Mouse (Mus musculus): Measurements from ENCODE around the gene Mxd1. TPM values are rescaled to one million over a fixed set of nuclear protein-coding genes. Genes with fewer than 3 reads are reported as not detected.

The Mxd1 gene
- total RNA-seq, 4 experiments from 2014 or later, result 8.5 to 14.1 (median 10.5) TPM

GRCm38 (mm10) chr6:86599197-86599596 lies 69.8 kb downstream of the Mxd1 start:
- DNase-seq, result peak; percentile 67

- DNase-seq, result no peak
These were observed 70.2 kb downstream of the Mxd1 start for GRCm38 (mm10) chr6:86598742-86599193.

Other genes with a start within 250 kb of the Mxd1 start
- gene Gm44790, start 242.5 kb downstream of the Mxd1 start, total RNA-seq (2022), result 1 to 10 TPM in 2 of 4 experiments, not detected in 2; 4.6 to 6.2 TPM
- 10 to 100 TPM; 22.4 to 27.7 (median 24.8) TPM for gene C87436, start 230.8 kb downstream of the Mxd1 start, total RNA-seq (2022)
- 100 to 1,000 TPM; 286 to 319 (median 308) TPM for gene Pcbp1, start 142.8 kb downstream of the Mxd1 start, total RNA-seq (2022)
- under 1 TPM in 3 of 4 experiments, not detected in 1; 0.15 to 0.86 (median 0.83) TPM for gene Asprv1, start 41.0 kb downstream of the Mxd1 start, total RNA-seq (2022)
- 10 to 100 TPM; 54.4 to 57.5 (median 55.9) TPM for gene Snrnp27, start 15.4 kb upstream of the Mxd1 start, total RNA-seq (2022)
- gene Gmcl1, start 64.2 kb upstream of the Mxd1 start, total RNA-seq (2022), result 10 to 100 TPM; 22.4 to 23.6 (median 22.7) TPM
- 100 to 1,000 TPM in 1 of 4 experiments, 10 to 100 TPM in 3; 77.0 to 102 (median 86.9) TPM for gene Anxa4, start 124.4 kb upstream of the Mxd1 start, total RNA-seq (2022)
- gene Aak1, start 180.4 kb upstream of the Mxd1 start, total RNA-seq (2022), result 100 to 1,000 TPM; 129 to 147 (median 132) TPM

All from adrenal gland, adult 8-10 months (tissue).